9 mouse cellular contexts compared by ENCODE assay signal in genomic region chr6:86570830-86571229, GRCm38 (mm10). TPM values are rescaled to one million over a fixed set of nuclear protein-coding genes. Genes with fewer than 3 reads are reported as not detected.
DNase-seq lines count a peak whose midpoint lies in the region; ATAC-seq and TF ChIP-seq lines count a peak whose summit lies in the region.
"Had no signal": no experiment of that assay in that cellular context is flagged by ENCODE, and none has a peak within 500 bp of the region (broad histone marks: within the 10 kb centered on the region; RNA-seq: fewer than 3 reads in every experiment).

No protein-coding gene starts in this region.

- no peak for DNase-seq in kidney, postnatal 0 days (ENCODE audit: low spot score)
- DNase-seq in natural killer cell, adult 2 months (ENCODE audit: low spot score in 2 of 2), result peak; percentile 83 to 84
- no peak for DNase-seq in retina, postnatal 1 day
- DNase-seq in right cerebral cortex, postnatal 14 days, result no peak
- no peak for DNase-seq in embryo, embryonic 9.5 days (ENCODE audit: extremely low spot score)
- DNase-seq: left cerebral cortex, postnatal 4 days had no signal

- no peaks in the 10 kb centered on the region for H3K9me3 ChIP-seq in kidney, postnatal 0 days (replicated peaks; ENCODE audit: low read length)
- no peaks in the 10 kb centered on the region for H3K9me3 ChIP-seq in kidney, embryonic 14.5 days (ENCODE audit: control insufficient read depth, low read length)
- no peaks in the 10 kb centered on the region for H3K9me3 ChIP-seq in intestine, postnatal 0 days (ENCODE audit: control insufficient read depth)

- no peaks in the 10 kb centered on the region for H3K27me3 ChIP-seq in kidney, postnatal 0 days (ENCODE audit: insufficient read depth, low read length)
- no peaks in the 10 kb centered on the region for H3K27me3 ChIP-seq in kidney, embryonic 14.5 days (ENCODE audit: control insufficient read depth, insufficient read depth, low read length)
- H3K27me3 ChIP-seq in intestine, postnatal 0 days (replicated peaks; ENCODE audit: control insufficient read depth, insufficient read depth, low read length), result no peaks in the 10 kb centered on the region

- no peak overlapping the region for H3K27ac ChIP-seq in kidney, postnatal 0 days
- no peak overlapping the region for H3K27ac ChIP-seq in kidney, embryonic 14.5 days (ENCODE audit: low read depth, low read length)
- no peak overlapping the region for H3K27ac ChIP-seq in intestine, postnatal 0 days (ENCODE audit: low read depth, low read length)

- TF ChIP-seq CTCF in kidney, postnatal 0 days (IDR thresholded peaks at IDR 0.05; ENCODE audit: low read depth), result no peak
- TF ChIP-seq CTCF in intestine, postnatal 0 days (IDR thresholded peaks at IDR 0.05; ENCODE audit: low read depth), result no peak

- WGBS in kidney, postnatal 0 days, result 56% methylated on average over 9 of the region's 9 CpGs
- 54% methylated on average over 9 of the region's 9 CpGs for WGBS in kidney, embryonic 14.5 days
- WGBS in intestine, postnatal 0 days, result 47% methylated on average over 9 of the region's 9 CpGs

- no peak overlapping the region for H3K4me2 ChIP-seq in kidney, postnatal 0 days (ENCODE audit: low read length)
- H3K4me2 ChIP-seq in kidney, embryonic 14.5 days (replicated peaks; ENCODE audit: low read depth, low read length), result no peak overlapping the region
- H3K4me2 ChIP-seq in intestine, postnatal 0 days (replicated peaks; ENCODE audit: low read depth), result no peak overlapping the region

- no peaks in the 10 kb centered on the region for H3K36me3 ChIP-seq in kidney, postnatal 0 days (ENCODE audit: insufficient read depth, low read length)
- H3K36me3 ChIP-seq in kidney, embryonic 14.5 days (ENCODE audit: control insufficient read depth, insufficient read depth, low read length), result peaks cover 1% of the 10 kb centered on the region; the same call in 1 of the 2 replicates
- peaks cover 5% of the 10 kb centered on the region for H3K36me3 ChIP-seq in intestine, postnatal 0 days (ENCODE audit: control insufficient read depth, insufficient read depth)

- H3K4me1 ChIP-seq in kidney, postnatal 0 days (replicated peaks; ENCODE audit: insufficient read depth, low read length), result peaks cover 8% of the 10 kb centered on the region; the same call in 1 of the 2 replicates
- peaks cover 3% of the 10 kb centered on the region; the same call in 1 of the 2 replicates for H3K4me1 ChIP-seq in kidney, embryonic 14.5 days (ENCODE audit: control insufficient read depth, insufficient read depth, low read length)
- 0 out of 2 replicates have a peak, but pooled peaks cover 5% of the 10 kb centered on the region for H3K4me1 ChIP-seq in intestine, postnatal 0 days (replicated peaks; ENCODE audit: control insufficient read depth, insufficient read depth, low read length)

- 0 out of 2 replicates have a peak, but pooled peaks have one; percentile 21 for ATAC-seq in kidney, postnatal 0 days (replicated peaks; ENCODE audit: low FRiP score, low read depth)
- no peak for ATAC-seq in kidney, embryonic 14.5 days (ENCODE audit: low FRiP score, low TSS enrichment)
- peak; percentile 59 for ATAC-seq in common myeloid progenitor, adult 5-6 weeks (replicated peaks; ENCODE audit: low read depth, poor library complexity, severe bottlenecking)
- ATAC-seq in intestine, postnatal 0 days, result peak; percentile 32

- H3K4me3 ChIP-seq in kidney, postnatal 0 days (replicated peaks; ENCODE audit: low read depth, low read length), result no peak overlapping the region
- no peak overlapping the region for H3K4me3 ChIP-seq in kidney, embryonic 14.5 days (ENCODE audit: low read length)
- H3K4me3 ChIP-seq in intestine, postnatal 0 days (ENCODE audit: low read depth, low read length), result no peak overlapping the region

- H3K9ac ChIP-seq in kidney, postnatal 0 days (ENCODE audit: low read depth, low read length), result no peak overlapping the region
- no peak overlapping the region for H3K9ac ChIP-seq in kidney, embryonic 14.5 days (ENCODE audit: low read depth, low read length)
- peak overlapping the region; percentile 26; the same call in 1 of the 2 replicates for H3K9ac ChIP-seq in intestine, postnatal 0 days (ENCODE audit: low read depth, low read length)

RNA-seq across cellular contexts. Expression of gene Pcbp1, which starts 44.7 kb away (rescaled TPM):
- 488 and 506 TPM in 2 replicates for polyA plus RNA-seq in kidney, postnatal 0 days (2015; fragmentation: Nextera tagmentation; extraction: Ambion mirVana)
- polyA plus RNA-seq in kidney, embryonic 14.5 days (2014; fragmentation: Nextera tagmentation; extraction: Ambion mirVana), result 475 and 492 TPM in 2 replicates
- total RNA-seq in common myeloid progenitor, adult 5-6 weeks (2017), result 115 and 172 TPM in 2 replicates
- polyA plus RNA-seq in intestine, postnatal 0 days (2015; fragmentation: Nextera tagmentation; extraction: Ambion mirVana), result 326 and 327 TPM in 2 replicates

RNA-seq across cellular contexts. Expression of gene Asprv1, which starts 57.1 kb away (rescaled TPM):
- 1.7 and 1.8 TPM in 2 replicates for polyA plus RNA-seq in kidney, postnatal 0 days (2015; fragmentation: Nextera tagmentation; extraction: Ambion mirVana)
- 0.50 and 0.61 TPM in 2 replicates for polyA plus RNA-seq in kidney, embryonic 14.5 days (2014; fragmentation: Nextera tagmentation; extraction: Ambion mirVana)
- total RNA-seq in common myeloid progenitor, adult 5-6 weeks (2017), result 0.55 TPM in 1 of 2 replicates, not detected in the other
- 1.3 and 1.6 TPM in 2 replicates for polyA plus RNA-seq in intestine, postnatal 0 days (2015; fragmentation: Nextera tagmentation; extraction: Ambion mirVana)

Comparison
In these comparisons a context has a peak if more than half of its experiments do, and no peak if none do; other contexts are left out.
1. DNase-seq: peak in natural killer cell, adult 2 months (2 of 2); none in kidney, postnatal 0 days (single experiment), retina, postnatal 1 day (single experiment), right cerebral cortex, postnatal 14 days (single experiment) and embryo, embryonic 9.5 days (single experiment).